Mouse (Mus musculus) left cerebral cortex, postnatal 36 days (tissue): ENCODE results near the gene Abhd15. TPM values are rescaled to one million over a fixed set of nuclear protein-coding genes. Genes with fewer than 3 reads are reported as not detected.

ENCODE experiments used
- DNase-seq, 2 experiments: peaks; one replicate each; pipeline ENCODE4 v3.0.0; 2021 to 2022; ENCODE audit warnings: low spot score in 2 of 2, mixed read lengths in 1 of 2
- intact Hi-C: fragments of 180-260 bp; cut with DNase I; formaldehyde crosslinking; loops from one replicate; pipeline ENCODE4 v1.15.1; 2025
- total RNA-seq, 2 experiments: library from RNA; stranded (reverse); gene quantifications; 2 replicates each; pipeline ENCODE4 v1.2.3; 2021

Abhd15 gene
- total RNA-seq, 2 experiments from 2014 or later = 1.2 to 1.3 TPM

DNA sequence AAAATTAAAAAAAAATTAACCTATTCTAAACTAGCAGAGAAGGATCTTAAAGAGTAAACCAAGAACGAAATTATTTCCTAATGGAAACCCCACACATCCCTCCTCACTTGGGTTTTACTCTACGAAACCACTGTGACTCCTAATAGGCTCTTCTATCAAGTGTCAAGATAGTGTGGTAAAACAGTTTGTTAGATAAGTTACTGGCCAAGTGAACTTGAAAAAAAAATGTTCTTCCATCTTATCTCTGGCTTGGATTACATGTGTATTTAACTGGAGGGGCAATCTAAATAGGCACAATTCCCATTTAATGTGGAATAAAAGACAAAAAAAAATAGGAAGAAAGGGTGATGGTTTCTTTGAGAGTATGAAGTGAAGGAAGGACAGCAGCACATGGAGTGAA is 15.9 kb downstream of the Abhd15 start:
- DNase-seq = no peak
- intact Hi-C loops = no loop called here

DNA sequence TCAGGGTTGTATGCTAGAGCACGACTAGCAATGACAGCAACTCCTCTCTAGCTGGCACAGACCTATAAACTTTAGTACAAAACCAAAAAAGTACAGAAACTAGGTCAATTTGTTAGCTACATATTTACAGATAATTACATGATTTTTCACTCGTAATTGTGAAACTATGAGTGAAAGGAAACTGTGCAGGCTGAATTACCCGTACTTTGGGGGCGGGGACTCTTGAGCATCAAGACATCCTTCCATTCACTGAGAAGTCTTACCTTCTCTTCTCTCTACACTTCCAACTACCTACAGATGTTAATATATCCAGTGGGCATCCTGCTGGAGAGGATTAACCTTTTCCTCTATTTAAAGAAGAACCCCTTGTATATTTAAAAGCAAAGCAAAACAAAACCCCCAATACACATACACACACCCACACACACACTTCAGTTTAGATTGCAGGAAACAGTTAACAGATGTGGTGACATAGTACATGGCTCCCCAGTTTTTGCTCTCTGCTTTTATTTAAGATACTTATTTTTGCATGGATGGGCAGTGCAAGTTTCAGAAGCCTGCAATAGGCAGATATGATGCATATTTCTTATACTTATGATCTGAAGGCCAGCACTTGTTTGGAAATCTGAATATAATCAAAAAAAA is 17.4 kb downstream of the Abhd15 start:
- intact Hi-C loops = no loop called here
- no peak for DNase-seq

DNA sequence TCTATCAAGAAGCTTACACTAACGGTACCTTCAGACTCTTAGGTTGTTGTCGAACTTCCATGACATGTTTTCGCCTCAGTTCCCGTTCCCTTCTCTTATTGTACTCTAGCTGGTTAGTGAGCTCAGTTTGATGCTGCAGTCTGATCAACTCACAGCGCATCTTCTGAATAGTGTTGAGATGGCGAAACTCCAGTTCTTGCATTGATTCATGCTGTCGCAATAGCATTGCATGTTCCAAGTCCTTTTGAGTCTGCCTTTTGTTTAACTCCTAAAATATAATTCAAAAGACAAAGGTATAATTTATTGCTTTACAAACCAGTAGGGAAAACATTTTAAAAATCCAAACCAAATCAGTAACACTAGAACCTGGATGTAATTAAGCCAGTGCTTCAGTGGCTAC is 30.3 kb downstream of the Abhd15 start:
- no peak for DNase-seq
- intact Hi-C loops = no loop called here

- intact Hi-C loops = loop anchor here (5.0 kb wide), 1 partner anchor 42 kb away; no protein-coding TSS in a partner anchor
- DNase-seq = no peak
Measured at GRCm38 (mm10) chr11:77585201-77585600, 70.3 kb downstream of the Abhd15 start.

Other genes with a start within 250 kb of the Abhd15 start
- 10 to 100 TPM; 33.3 to 45.9 TPM for gene Coro6, start 52.7 kb upstream of the Abhd15 start, total RNA-seq
- 10 to 100 TPM; 84.9 to 99.0 TPM for gene Ankrd13b, start 25.4 kb upstream of the Abhd15 start, total RNA-seq
- gene Git1, start 21.6 kb upstream of the Abhd15 start, total RNA-seq = 100 to 1,000 TPM; 277 to 296 TPM
- gene Trp53i13, start 859 bp downstream of the Abhd15 start, total RNA-seq = 1 to 10 TPM; 3.9 to 4.6 TPM
- gene Gm10392, start 4.1 kb downstream of the Abhd15 start, total RNA-seq = not detected
- 100 to 1,000 TPM in 1 of 2 experiments, 10 to 100 TPM in 1; 97.1 to 107 TPM for gene Taok1, start 92.7 kb downstream of the Abhd15 start, total RNA-seq
- 10 to 100 TPM; 57.3 to 79.3 TPM for gene Nufip2, start 171.0 kb downstream of the Abhd15 start, total RNA-seq
- gene Cryba1, start 210.2 kb downstream of the Abhd15 start, total RNA-seq = not detected
- gene Myo18a, start 248.1 kb downstream of the Abhd15 start, total RNA-seq = 100 to 1,000 TPM; 141 to 180 TPM